Mouse (Mus musculus) C2C12 (cell line): Measurements from ENCODE around the gene Sox12.

Experiments used
- CEBPB ChIP-seq: IDR thresholded peaks from one replicate; pipeline ENCODE4 v1.6.1; 2011; ENCODE audit warnings: low read depth, mild to moderate bottlenecking, control low read depth, moderate library complexity
- CTCF ChIP-seq: IDR thresholded peaks from one replicate; pipeline ENCODE4 v1.5.1; 2011; ENCODE audit not compliant: control insufficient read depth, insufficient read depth, insufficient read length
- FOSL1 ChIP-seq: IDR thresholded peaks from one replicate; pipeline ENCODE4 v1.8.0; 2011; ENCODE audit warnings: mild to moderate bottlenecking, low read length; ENCODE audit not compliant: poor library complexity, insufficient read depth, severe bottlenecking
- MYOG ChIP-seq: IDR thresholded peaks from one replicate; pipeline ENCODE4 v1.6.1; 2011; ENCODE audit not compliant: control insufficient read depth, insufficient read length; ENCODE audit errors: extremely low read depth
- USF1 ChIP-seq: IDR thresholded peaks from one replicate; pipeline ENCODE4 v1.6.1; 2011; ENCODE audit warnings: low read depth, mild to moderate bottlenecking, control low read depth, moderate library complexity

DNA sequence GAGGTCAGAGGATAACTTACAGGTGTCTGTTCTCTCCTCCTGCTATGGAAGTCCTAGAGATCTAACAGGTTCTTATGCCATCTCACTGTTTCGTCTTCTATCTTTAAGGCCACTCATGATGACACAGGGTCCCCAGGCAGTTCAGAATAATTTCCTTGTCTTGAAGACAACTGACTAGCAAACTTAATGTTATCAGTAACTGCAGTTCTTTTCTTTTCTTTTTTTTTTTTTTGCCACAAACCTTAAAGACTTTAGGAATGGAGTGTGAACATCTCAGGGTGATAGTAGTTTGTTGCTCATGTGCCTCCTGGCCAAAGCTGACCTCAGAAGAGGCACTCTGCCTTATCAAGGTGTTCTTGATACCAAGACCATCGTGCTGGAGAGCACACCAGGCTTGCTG, 48.8 kb upstream of the Sox12 start:
- TF ChIP-seq CTCF (no peak), CEBPB (no peak), MYOG (no peak), USF1 (no peak), FOSL1 (no peak)
